Mouse (Mus musculus): ENCODE measurements around the gene Nrxn3. TPM values are rescaled to one million over a fixed set of nuclear protein-coding genes. Genes with fewer than 3 reads are reported as not detected.

Gene Nrxn3
- total RNA-seq, 4 experiments from 2014 or later, result 0.03 to 0.30 (median 0.28) TPM; not detected in 1

GRCm38 (mm10) chr12:89933630-89934029, 1211.0 kb downstream of the Nrxn3 start:
- DNase-seq (ENCODE audit: low spot score), result no peak

DNA sequence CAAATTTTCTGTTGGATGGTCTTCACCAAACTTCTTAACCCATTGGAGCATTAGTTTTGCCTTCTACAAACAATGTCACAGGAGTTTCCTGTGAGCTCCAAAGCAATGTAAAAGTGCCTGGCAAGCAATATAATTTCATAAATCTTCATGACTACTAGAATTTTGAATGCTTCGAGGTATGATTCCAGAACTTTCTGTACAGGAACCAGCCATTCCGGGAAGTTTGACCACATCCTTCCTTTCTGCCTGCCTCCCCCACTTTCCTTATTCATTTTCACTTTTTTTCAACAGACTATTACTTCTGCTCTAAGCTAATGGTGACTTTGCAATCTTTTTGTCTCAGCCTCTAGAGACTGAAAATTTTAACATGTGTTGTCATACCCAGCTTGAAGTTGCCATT, 1218.1 kb downstream of the Nrxn3 start:
- DNase-seq (ENCODE audit: low spot score), result no peak

- DNase-seq (ENCODE audit: low spot score), result no peak
Observed at GRCm38 (mm10) chr12:89945911-89946502, 1223.3 kb downstream of the Nrxn3 start.

GRCm38 (mm10) chr12:89946522-89946921, 1223.8 kb downstream of the Nrxn3 start:
- DNase-seq (ENCODE audit: low spot score), result no peak

DNA sequence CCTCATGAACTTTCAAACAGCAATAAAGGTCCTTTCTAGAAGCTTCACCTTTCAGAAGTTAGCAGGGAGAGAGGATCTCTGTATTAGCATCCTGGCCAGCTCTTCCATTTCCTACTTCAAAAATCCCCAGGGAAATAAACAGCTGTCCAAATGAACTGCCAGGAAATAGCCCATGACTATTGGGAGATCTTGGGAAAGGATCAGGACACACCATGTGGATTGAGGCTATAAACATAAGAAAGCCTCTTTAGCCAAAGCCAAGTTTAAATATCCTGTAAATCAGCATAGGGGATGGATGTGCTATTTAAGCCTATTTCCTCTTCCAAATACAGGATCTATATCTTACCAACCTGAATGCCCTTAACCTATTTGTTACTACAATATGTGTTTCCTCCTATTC, 1230.6 kb downstream of the Nrxn3 start:
- DNase-seq (ENCODE audit: low spot score), result peak; percentile 5

GRCm38 (mm10) chr12:89953649-89954048, 1231.0 kb downstream of the Nrxn3 start:
- DNase-seq (ENCODE audit: low spot score), result no peak

- no peak for DNase-seq (ENCODE audit: low spot score)
Observed at GRCm38 (mm10) chr12:89954441-89955070, 1231.9 kb downstream of the Nrxn3 start.

DNA sequence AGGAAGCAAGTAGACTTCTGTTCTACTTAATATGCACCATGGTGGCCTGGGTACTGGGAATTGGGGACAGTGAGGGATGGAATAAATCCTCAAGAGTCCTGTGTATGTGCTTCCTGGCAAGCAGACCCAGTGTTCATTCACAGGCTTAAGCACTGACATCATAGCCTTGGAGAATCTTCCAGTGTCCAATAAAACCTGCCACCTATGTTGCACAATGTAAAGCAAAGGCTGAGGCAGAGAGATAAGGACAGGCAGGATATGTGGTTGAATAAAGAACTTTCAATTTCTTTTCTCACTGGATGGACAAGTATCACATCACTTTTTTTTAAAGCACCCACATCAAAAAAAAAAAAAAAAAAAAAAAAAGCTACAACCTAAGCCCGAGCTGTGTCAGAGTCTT, 1240.4 kb downstream of the Nrxn3 start:
- no peak for DNase-seq (ENCODE audit: low spot score)

DNA sequence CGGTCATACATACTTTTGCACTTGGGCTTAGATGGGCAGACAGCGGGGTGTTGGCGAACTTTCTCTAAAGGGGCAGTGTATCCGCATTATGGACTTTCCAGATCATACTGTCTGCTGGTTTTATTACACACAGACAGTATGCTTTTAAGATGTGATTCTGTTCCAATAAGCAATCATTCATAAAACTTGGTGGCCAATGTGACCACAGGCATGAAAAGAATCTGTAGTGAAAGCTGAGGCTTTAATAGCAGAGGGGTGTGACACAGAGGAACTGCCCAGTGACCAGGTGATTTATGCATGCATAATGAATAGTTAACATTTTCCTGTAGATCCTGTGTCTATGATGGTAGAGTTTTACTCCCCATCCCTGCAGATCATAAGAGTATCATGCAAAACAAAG, 1254.0 kb downstream of the Nrxn3 start:
- DNase-seq (ENCODE audit: low spot score), result no peak

DNA sequence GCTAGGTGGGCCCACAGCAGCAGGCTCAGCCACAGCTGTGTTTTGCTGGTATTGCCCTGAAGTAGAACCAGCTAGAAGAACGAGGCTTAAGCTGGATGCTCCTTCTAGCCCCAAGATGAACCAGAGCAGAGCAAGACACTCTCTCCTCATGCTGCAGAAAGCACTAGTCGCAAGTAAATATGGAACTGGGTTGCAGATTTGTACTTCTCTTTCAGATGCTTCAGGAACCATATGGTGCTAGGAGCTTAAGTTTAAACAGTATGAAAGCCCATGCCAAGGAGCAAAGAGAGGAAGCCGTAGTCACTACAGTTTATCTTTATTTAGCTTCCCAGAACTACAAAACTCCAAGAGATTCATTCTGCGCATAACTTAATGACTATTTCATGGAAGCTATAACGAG, 1254.8 kb downstream of the Nrxn3 start:
- no peak for DNase-seq (ENCODE audit: low spot score)

DNA sequence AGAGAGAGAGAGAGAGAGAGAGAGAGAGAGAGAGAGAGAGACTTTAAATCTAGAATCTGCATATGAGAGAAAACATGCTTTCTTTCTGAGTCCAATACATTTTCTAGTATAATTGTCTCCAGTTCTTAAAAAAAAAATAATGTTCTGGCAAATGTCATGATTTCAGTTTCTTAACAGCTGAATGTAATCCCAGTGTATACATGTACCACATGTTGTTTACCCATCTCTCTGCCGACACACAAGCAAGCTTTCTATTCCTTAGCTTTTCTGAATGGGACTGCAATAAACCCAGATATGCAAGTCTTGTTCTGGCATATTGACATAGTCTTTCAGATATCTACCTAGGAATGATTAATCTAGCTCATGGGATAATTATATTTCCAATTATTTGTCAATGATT, 1256.5 kb downstream of the Nrxn3 start:
- DNase-seq (ENCODE audit: low spot score), result no peak

DNA sequence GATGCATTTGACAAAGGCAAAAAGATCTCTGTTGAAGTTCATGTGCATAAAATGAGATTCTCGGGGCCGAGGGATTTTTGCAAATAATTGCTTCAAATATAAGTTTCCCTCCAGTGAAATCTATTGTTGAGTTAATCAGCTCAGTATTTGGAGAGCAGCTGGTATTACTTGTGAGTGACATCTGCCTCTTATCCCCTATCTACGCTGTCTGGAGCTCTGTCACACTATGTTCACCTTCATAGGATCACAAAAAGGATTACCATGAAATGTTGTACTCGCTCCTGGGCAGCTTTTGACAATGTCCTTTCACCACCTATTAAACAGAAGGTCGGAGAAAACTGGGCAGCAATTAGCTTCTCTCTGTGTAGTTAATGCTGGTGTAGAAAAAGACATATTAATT, 1259.8 kb downstream of the Nrxn3 start:
- DNase-seq (ENCODE audit: low spot score), result no peak

- no peak for DNase-seq (ENCODE audit: low spot score)
Observed at GRCm38 (mm10) chr12:89983399-89983798, 1260.7 kb downstream of the Nrxn3 start.

GRCm38 (mm10) chr12:89986219-89986618, 1263.5 kb downstream of the Nrxn3 start:
- no peak for DNase-seq (ENCODE audit: low spot score)

GRCm38 (mm10) chr12:89993273-89993672, 1270.6 kb downstream of the Nrxn3 start:
- DNase-seq (ENCODE audit: low spot score), result no peak

DNA sequence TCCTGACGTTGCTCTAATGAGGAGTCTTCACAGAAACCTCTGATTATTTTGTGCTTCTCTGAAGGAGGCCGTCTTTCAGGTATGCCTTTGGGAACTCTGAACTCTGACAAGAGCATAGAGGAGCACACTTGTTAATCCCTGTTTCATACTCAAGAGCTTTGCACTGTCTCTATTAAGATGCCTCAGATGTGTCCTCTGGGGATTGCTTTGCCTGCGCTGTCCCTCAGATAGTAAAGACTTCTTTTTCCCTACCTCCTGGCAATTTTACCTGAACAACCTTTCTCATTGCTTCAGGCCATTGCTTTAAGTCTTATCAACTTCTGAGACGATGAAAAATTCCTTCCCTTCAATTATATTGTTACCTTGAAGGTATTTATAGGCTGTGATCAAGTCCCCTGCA, 1272.7 kb downstream of the Nrxn3 start:
- no peak for DNase-seq (ENCODE audit: low spot score)

DNA sequence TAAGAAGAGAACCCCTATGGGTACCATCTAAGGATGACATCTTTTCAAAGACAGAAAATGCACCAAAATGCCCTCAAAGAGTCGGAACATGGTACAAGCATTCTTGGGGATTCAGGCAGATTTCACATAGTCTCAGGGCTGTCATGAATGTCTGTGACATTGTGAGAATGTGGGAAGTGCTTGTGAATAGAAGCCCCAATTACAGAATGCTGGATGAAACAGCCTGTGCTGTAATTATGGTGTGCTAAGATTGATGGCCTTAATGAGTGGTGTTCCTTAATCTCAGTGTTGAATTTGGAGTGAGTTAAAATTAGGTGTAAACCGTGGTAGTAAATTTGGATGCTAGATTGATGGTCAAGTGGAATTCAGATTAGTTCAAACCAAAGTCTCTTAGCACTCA, 1287.6 kb downstream of the Nrxn3 start:
- no peak for DNase-seq (ENCODE audit: low spot score)

DNA sequence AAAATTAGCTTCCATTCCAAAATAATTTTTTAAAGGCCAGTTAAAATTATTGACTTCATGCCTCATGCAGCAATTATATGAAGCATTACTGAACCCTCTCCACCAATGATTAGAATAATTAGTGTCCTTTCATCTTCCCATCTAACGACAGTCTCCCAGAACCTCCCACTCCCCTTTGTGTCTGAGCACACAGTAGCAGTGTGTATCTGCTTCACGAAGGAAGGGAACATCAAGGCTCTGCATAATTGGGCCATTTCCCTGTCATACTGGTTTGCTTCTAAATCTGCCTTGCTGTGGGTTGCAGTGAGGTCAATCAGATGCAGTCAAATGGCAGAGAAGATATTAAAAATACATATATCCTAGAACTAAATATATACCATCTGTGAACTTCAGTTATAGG, 1291.3 kb downstream of the Nrxn3 start:
- no peak for DNase-seq (ENCODE audit: low spot score)

DNA sequence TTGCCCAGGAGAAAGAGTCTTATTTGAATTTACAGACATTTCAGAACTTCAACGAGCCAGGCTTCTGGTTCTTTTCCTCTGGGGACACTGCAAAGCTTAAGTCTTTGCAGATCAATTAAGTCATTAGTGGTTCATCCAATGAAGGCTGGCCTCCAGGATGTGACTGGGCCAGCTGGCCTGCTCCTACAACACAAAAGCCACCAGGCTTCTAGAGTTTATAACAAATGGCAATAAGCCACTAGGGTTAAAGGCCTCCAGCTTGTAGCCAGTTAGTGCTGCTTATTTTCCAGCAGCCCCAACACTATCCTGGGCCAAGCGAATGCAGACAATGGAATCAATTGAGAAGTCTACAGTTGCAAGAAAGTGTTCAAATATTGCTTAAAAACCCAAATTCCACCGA, 1304.3 kb downstream of the Nrxn3 start:
- DNase-seq (ENCODE audit: low spot score), result no peak

DNA sequence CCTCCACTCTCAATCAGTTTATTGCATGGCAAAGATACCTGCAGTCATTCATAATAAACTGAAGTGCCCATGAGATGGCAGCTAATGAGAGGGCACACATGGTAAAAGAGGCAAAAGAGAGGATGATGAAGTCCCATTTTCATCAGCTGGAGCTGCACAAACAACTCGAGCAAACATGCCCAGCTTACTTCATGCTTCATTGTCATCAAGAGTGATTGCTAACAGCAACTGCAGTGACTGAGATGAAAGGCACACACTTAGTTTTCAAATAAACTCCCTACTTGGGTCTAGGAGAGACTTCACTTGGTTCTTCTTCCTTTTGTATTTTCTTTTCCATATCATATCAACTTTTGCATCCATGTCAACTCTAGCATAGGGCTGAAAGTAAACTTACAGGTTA, 1318.4 kb downstream of the Nrxn3 start:
- no peak for DNase-seq (ENCODE audit: low spot score)

- DNase-seq (ENCODE audit: low spot score), result no peak
Observed at GRCm38 (mm10) chr12:90056256-90056655, 1333.6 kb downstream of the Nrxn3 start.

- no peak for DNase-seq (ENCODE audit: low spot score)
Observed at GRCm38 (mm10) chr12:90059786-90060185, 1337.1 kb downstream of the Nrxn3 start.

DNA sequence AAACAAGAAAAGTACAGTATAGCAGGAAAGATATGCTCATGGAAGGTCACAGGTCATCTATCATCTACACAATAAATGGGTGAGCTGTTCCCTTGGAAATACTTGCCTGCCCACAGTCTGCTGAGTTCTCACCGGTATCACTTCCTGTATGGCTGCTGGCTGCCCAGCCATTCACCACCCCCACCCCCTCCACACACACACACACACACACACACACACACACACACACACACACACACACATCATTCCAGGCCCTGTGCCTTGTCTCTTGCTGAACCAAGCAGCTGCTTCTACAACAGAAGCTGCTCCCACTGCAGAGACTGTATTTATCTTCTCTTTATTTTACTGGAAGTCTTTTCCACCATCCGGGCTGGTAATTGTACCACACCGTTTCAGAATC, 1338.6 kb downstream of the Nrxn3 start:
- DNase-seq (ENCODE audit: low spot score), result no peak

DNA sequence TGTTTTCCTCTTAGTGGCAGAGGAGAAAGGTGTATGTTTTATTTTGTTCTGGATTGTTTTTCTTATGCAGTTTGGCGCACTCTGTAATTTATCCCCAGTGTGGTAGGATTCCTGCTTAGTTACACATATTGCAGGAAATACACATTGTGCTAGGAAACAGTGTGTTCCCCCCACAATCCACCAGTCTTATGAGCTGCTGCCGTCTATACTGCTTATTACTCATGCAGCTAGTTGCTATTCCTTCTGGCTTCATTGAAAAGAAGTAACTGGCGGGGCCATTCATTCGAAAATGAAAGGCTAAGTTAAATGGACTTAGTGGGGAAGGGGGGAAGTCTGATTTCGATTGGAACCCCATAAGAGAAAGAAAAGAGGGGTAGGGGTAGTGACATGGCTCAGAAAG, 1339.5 kb downstream of the Nrxn3 start:
- DNase-seq (ENCODE audit: low spot score), result no peak
